26 mouse cellular contexts compared by ENCODE assay signal in genomic region chr16:45454762-45455161, GRCm38 (mm10). TPM values are rescaled to one million over a fixed set of nuclear protein-coding genes. Genes with fewer than 3 reads are reported as not detected.
DNase-seq lines count a peak whose midpoint lies in the region; ATAC-seq and TF ChIP-seq lines count a peak whose summit lies in the region.
"Had no signal": no experiment of that assay in that cellular context is flagged by ENCODE, and none has a peak within 500 bp of the region (broad histone marks: within the 10 kb centered on the region; RNA-seq: fewer than 3 reads in every experiment).

No protein-coding gene starts in this region.

- no peak overlapping the region for H3K27ac ChIP-seq in intestine, embryonic 15.5 days
- H3K27ac ChIP-seq in intestine, postnatal 0 days (ENCODE audit: low read depth, low read length), result no peak overlapping the region
- H3K27ac ChIP-seq in liver, adult 2 months (replicated peaks; ENCODE audit: insufficient read depth, low read depth, low read length), result no peak overlapping the region
- no peak overlapping the region for H3K27ac ChIP-seq in liver, embryonic 12.5 days
- no peak overlapping the region for H3K27ac ChIP-seq in liver, postnatal 0 days (ENCODE audit: low read depth)
- H3K27ac ChIP-seq in intestine, embryonic 16.5 days (ENCODE audit: low read length), result no peak overlapping the region

- no peaks in the 10 kb centered on the region for H3K4me1 ChIP-seq in intestine, embryonic 15.5 days (replicated peaks)
- H3K4me1 ChIP-seq in intestine, postnatal 0 days (replicated peaks; ENCODE audit: control insufficient read depth, insufficient read depth, low read length), result no peaks in the 10 kb centered on the region
- no peaks in the 10 kb centered on the region for H3K4me1 ChIP-seq in liver, adult 2 months (ENCODE audit: control insufficient read depth, insufficient read depth, low read length)
- H3K4me1 ChIP-seq in liver, embryonic 12.5 days, result no peaks in the 10 kb centered on the region
- H3K4me1 ChIP-seq in liver, postnatal 0 days (ENCODE audit: insufficient read depth), result no peaks in the 10 kb centered on the region
- no peaks in the 10 kb centered on the region for H3K4me1 ChIP-seq in intestine, embryonic 16.5 days (ENCODE audit: control insufficient read depth, insufficient read depth, low read length)

- H3K36me3 ChIP-seq in intestine, embryonic 15.5 days, result no peaks in the 10 kb centered on the region
- H3K36me3 ChIP-seq in intestine, postnatal 0 days (ENCODE audit: control insufficient read depth, insufficient read depth), result no peaks in the 10 kb centered on the region
- H3K36me3 ChIP-seq in liver, adult 2 months (ENCODE audit: control insufficient read depth, insufficient read depth, low read length), result no peaks in the 10 kb centered on the region
- no peaks in the 10 kb centered on the region for H3K36me3 ChIP-seq in liver, embryonic 12.5 days
- H3K36me3 ChIP-seq in liver, postnatal 0 days (replicated peaks; ENCODE audit: insufficient read depth, low read length), result no peaks in the 10 kb centered on the region
- H3K36me3 ChIP-seq in intestine, embryonic 16.5 days (ENCODE audit: control insufficient read depth, insufficient read depth, low read length), result no peaks in the 10 kb centered on the region
- H3K36me3 ChIP-seq: G1E had no signal

- no peaks in the 10 kb centered on the region for H3K79me2 ChIP-seq in liver, adult 2 months (ENCODE audit: control insufficient read depth, insufficient read depth, low read length)

- no peak for TF ChIP-seq POLR2A in liver, adult 2 months (IDR thresholded peaks at IDR 0.05; ENCODE audit: extremely low read depth, insufficient read depth, low read length)

- H3K9ac ChIP-seq in intestine, embryonic 15.5 days, result no peak overlapping the region
- no peak overlapping the region for H3K9ac ChIP-seq in intestine, postnatal 0 days (ENCODE audit: low read depth, low read length)
- no peak overlapping the region for H3K9ac ChIP-seq in liver, adult 2 months (ENCODE audit: low read depth, low read length)
- H3K9ac ChIP-seq in liver, embryonic 12.5 days, result no peak overlapping the region
- H3K9ac ChIP-seq in liver, postnatal 0 days (replicated peaks), result no peak overlapping the region
- H3K9ac ChIP-seq in intestine, embryonic 16.5 days (ENCODE audit: low read depth, low read length), result no peak overlapping the region

- no peak for TF ChIP-seq EP300 in liver, postnatal 0 days (IDR thresholded peaks at IDR 0.05; ENCODE audit: low read depth)

- no peak overlapping the region for H3K4me2 ChIP-seq in intestine, embryonic 15.5 days (replicated peaks)
- no peak overlapping the region for H3K4me2 ChIP-seq in intestine, postnatal 0 days (replicated peaks; ENCODE audit: low read depth)
- H3K4me2 ChIP-seq in liver, embryonic 12.5 days, result no peak overlapping the region
- H3K4me2 ChIP-seq in liver, postnatal 0 days (ENCODE audit: low read depth, low read length), result no peak overlapping the region
- no peak overlapping the region for H3K4me2 ChIP-seq in intestine, embryonic 16.5 days (ENCODE audit: low read depth, low read length)

- TF ChIP-seq CTCF in intestine, postnatal 0 days (IDR thresholded peaks at IDR 0.05; ENCODE audit: low read depth), result no peak
- TF ChIP-seq CTCF in liver, adult 2 months (IDR thresholded peaks at IDR 0.05; ENCODE audit: low read depth, low read length), result no peak
- TF ChIP-seq CTCF in liver, postnatal 0 days (IDR thresholded peaks at IDR 0.05; ENCODE audit: low read depth), result no peak

- DNase-seq in liver, adult 2 months (ENCODE audit: extremely low read depth, low read depth, low spot score), result peak; percentile 21
- no peak for DNase-seq in liver, postnatal 0 days
- DNase-seq in liver, result no peak
- no peak for DNase-seq in cerebellum, postnatal 10 days
- DNase-seq: adrenal gland, adult 2 months; adrenal gland, adult 8-10 months; adrenal gland, postnatal 10 days; adrenal gland, postnatal 14 days; adrenal gland, postnatal 25 days; adrenal gland, postnatal 36 days; B cell, adult 2 months; cerebellum, adult 11 months; cerebellum, adult 11-12 months had no signal

- no peaks in the 10 kb centered on the region for H3K27me3 ChIP-seq in intestine, embryonic 15.5 days (replicated peaks)
- no peaks in the 10 kb centered on the region for H3K27me3 ChIP-seq in intestine, postnatal 0 days (replicated peaks; ENCODE audit: control insufficient read depth, insufficient read depth, low read length)
- no peaks in the 10 kb centered on the region for H3K27me3 ChIP-seq in liver, adult 2 months (ENCODE audit: control insufficient read depth, insufficient read depth, low read length)
- H3K27me3 ChIP-seq in liver, embryonic 12.5 days (replicated peaks), result no peaks in the 10 kb centered on the region
- no peaks in the 10 kb centered on the region for H3K27me3 ChIP-seq in liver, postnatal 0 days (ENCODE audit: insufficient read depth, low read length)
- H3K27me3 ChIP-seq in intestine, embryonic 16.5 days (replicated peaks; ENCODE audit: control insufficient read depth, insufficient read depth, low read length), result no peaks in the 10 kb centered on the region
- H3K27me3 ChIP-seq: CH12.LX had no signal

- H3K9me3 ChIP-seq in intestine, embryonic 15.5 days, result no peaks in the 10 kb centered on the region
- no peaks in the 10 kb centered on the region for H3K9me3 ChIP-seq in intestine, postnatal 0 days (ENCODE audit: control insufficient read depth)
- H3K9me3 ChIP-seq in liver, embryonic 12.5 days (replicated peaks), result no peaks in the 10 kb centered on the region
- H3K9me3 ChIP-seq in liver, postnatal 0 days (ENCODE audit: low read length), result no peaks in the 10 kb centered on the region
- no peaks in the 10 kb centered on the region for H3K9me3 ChIP-seq in intestine, embryonic 16.5 days (ENCODE audit: control insufficient read depth, low read length)
- H3K9me3 ChIP-seq: G1E had no signal

- ATAC-seq in intestine, embryonic 15.5 days, result peak; percentile 63
- ATAC-seq in intestine, postnatal 0 days, result no peak
- ATAC-seq in liver, embryonic 12.5 days, result no peak
- peak; percentile 66 for ATAC-seq in liver, postnatal 0 days
- peak; percentile 28; the same call in 1 of the 2 replicates for ATAC-seq in intestine, embryonic 16.5 days
- ATAC-seq: activated CD4-positive, CD25-positive, alpha-beta regulatory T cell, adult 4 months; CD4-positive, CD25-positive, alpha-beta regulatory T cell, adult 4 months; Patski had no signal

- H3K4me3 ChIP-seq in intestine, embryonic 15.5 days (replicated peaks), result no peak overlapping the region
- no peak overlapping the region for H3K4me3 ChIP-seq in intestine, postnatal 0 days (ENCODE audit: low read depth, low read length)
- no peak overlapping the region for H3K4me3 ChIP-seq in liver, adult 2 months (ENCODE audit: insufficient read depth, low read depth, low read length)
- H3K4me3 ChIP-seq in liver, embryonic 12.5 days, result no peak overlapping the region
- H3K4me3 ChIP-seq in liver, postnatal 0 days (ENCODE audit: low read depth, low read length), result no peak overlapping the region
- H3K4me3 ChIP-seq in intestine, embryonic 16.5 days (ENCODE audit: low read length), result no peak overlapping the region

RNA-seq across cellular contexts. Expression of gene Gm609, which starts 38.0 kb away (rescaled TPM):
- 2.2 and 2.7 TPM in 2 replicates for polyA plus RNA-seq in intestine, embryonic 15.5 days (2015; fragmentation: Nextera tagmentation; extraction: Ambion mirVana)
- 1.6 and 1.9 TPM in 2 replicates for polyA plus RNA-seq in intestine, postnatal 0 days (2015; fragmentation: Nextera tagmentation; extraction: Ambion mirVana)
- 0.46 and 0.74 TPM in 2 replicates for total RNA-seq in liver, adult 2 months (2014; rRNA removed)
- 0.04 and 0.07 TPM in 2 replicates for polyA plus RNA-seq in liver, adult 2 months (2012; rRNA removed)
- not detected in 2 replicates for polyA plus RNA-seq in liver, embryonic 12.5 days (2016; fragmentation: Nextera tagmentation; extraction: Ambion mirVana)
- 0.13 and 0.14 TPM in 2 replicates for polyA plus RNA-seq in liver, postnatal 0 days (2015; fragmentation: Nextera tagmentation; extraction: Ambion mirVana)
- polyA plus RNA-seq in intestine, embryonic 16.5 days (2015; fragmentation: Nextera tagmentation; extraction: Ambion mirVana), result 2.1 and 2.4 TPM in 2 replicates
- total RNA-seq: adrenal gland, postnatal 25 days; adrenal gland, postnatal 36 days; ES-E14; MEL had no signal
- polyA plus RNA-seq: adrenal gland, adult 2 months; brain, embryonic 14.5 days; C2C12; G1E; Patski had no signal

RNA-seq across cellular contexts. Expression of gene Cd200, which starts 45.9 kb away (rescaled TPM):
- polyA plus RNA-seq in intestine, embryonic 15.5 days (2015; fragmentation: Nextera tagmentation; extraction: Ambion mirVana), result 36.5 and 37.4 TPM in 2 replicates
- 108 and 114 TPM in 2 replicates for polyA plus RNA-seq in intestine, postnatal 0 days (2015; fragmentation: Nextera tagmentation; extraction: Ambion mirVana)
- total RNA-seq in liver, adult 2 months (2014; rRNA removed), result 1.0 and 1.9 TPM in 2 replicates
- 0.86 and 1.2 TPM in 2 replicates for polyA plus RNA-seq in liver, adult 2 months (2012; rRNA removed)
- polyA plus RNA-seq in liver, embryonic 12.5 days (2016; fragmentation: Nextera tagmentation; extraction: Ambion mirVana), result 0.53 and 0.79 TPM in 2 replicates
- 3.2 and 4.3 TPM in 2 replicates for polyA plus RNA-seq in liver, postnatal 0 days (2015; fragmentation: Nextera tagmentation; extraction: Ambion mirVana)
- 34.4 and 35.4 TPM in 2 replicates for polyA plus RNA-seq in intestine, embryonic 16.5 days (2015; fragmentation: Nextera tagmentation; extraction: Ambion mirVana)
- total RNA-seq: G1E, MEL had no signal
- polyA plus RNA-seq: G1E had no signal

Comparison
In these comparisons a context has a peak if more than half of its experiments do, and no peak if none do; other contexts are left out.
1. ATAC-seq: peak in intestine, embryonic 15.5 days (single experiment), liver, postnatal 0 days (single experiment) and intestine, embryonic 16.5 days (single experiment); none in intestine, postnatal 0 days (single experiment) and liver, embryonic 12.5 days (single experiment).